Mouse (Mus musculus) duodenum, adult 2 months (tissue): ENCODE data around the gene Mut. TPM values are rescaled to one million over a fixed set of nuclear protein-coding genes. Genes with fewer than 3 reads are reported as not detected.

Experiments
- polyA plus RNA-seq: library from polyadenylated mRNA; depleted of rRNA; stranded (reverse); fragments of >200 nt; gene quantifications from 2 replicates; pipeline ENCODE4 v1.2.3, GENCODE M21; 2012; ENCODE audit warnings: low replicate concordance; rRNA removed

The Mut gene
- 1.9 and 2.8 TPM in 2 replicates for polyA plus RNA-seq

DNA sequence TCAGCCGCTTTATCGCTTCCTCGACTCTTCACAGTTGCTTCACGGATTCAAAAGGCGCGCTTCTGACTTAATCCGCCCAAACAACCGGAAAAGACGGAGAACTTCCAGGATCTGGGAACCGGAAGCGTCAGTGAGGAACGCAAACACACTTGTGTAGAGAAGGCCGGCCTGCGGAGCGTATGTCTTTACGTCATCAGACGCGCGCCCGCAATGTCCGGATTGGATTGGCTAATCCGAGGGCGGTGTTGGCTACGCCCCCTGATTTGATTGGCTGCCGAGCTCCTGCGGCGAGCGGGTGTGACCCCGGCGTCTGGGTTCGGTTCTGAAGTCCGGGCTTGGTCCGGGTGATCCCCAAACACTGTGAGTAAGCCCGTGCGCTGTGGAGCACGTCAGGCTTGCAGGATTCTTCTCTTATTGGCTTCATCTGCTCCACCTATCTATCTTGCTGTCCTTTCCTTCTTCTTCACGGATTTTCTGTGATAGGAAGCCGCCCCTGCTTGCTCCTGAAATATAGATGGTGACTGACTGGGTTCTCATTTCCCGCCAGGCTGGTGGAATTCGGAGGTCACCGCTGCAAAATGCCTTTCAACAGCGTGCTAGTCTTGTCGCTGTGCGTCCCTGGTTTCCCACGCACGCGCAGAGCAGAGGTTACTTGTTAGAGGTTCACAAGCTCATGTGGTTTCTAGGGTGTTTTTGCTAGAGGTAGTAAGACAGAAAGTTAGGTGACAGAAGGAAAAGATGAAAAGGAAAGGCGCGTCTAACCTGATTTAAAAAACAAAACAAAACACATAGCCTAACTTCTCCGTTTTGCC is at the start of gene Mut, which contains the start of gene Cenpq:
TSS of gene Mut (plus strand) at position 266 of the 812 bp plus-strand sequence.
TSS of gene Cenpq (minus strand) at position 628 of the 812 bp plus-strand sequence.

DNA sequence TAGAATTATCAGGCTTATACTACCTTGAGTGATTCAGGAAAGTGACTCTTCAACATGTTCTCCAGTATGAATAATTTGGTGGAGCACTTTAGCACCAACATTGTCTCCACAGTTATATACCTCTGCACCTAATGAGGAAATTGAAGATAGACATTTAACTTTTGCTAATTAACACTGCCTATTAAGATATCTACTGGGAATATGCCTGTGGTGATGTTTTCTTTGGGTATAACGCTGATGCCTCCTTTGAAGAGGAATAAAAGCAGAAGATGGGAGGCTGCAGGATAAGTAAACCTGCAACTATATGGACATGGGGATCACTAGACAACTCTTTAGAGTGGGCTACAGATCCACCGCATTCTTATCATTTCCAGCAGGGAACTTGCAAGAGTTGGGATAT is 20.2 kb upstream of the Mut start, which contains the start of gene Glyatl3:
TSS of gene Glyatl3 (minus strand) at position 101 of the 400 bp plus-strand sequence.

Other genes starting within 250 kb of the Mut start
- gene Esp1, start 207.6 kb upstream of the Mut start, polyA plus RNA-seq, result not detected in 2 replicates
- gene Crisp2, start 127.7 kb upstream of the Mut start, polyA plus RNA-seq, result not detected in 2 replicates
- not detected in 2 replicates for gene Rhag, start 123.6 kb upstream of the Mut start, polyA plus RNA-seq
- 6.2 and 10.4 TPM in 2 replicates for gene 9130008F23Rik, start 54.1 kb upstream of the Mut start, polyA plus RNA-seq
- gene Glyatl3, start 20.3 kb upstream of the Mut start, polyA plus RNA-seq, result not detected in 2 replicates
- 0.14 and 0.40 TPM in 2 replicates for gene Cenpq, start 362 bp downstream of the Mut start, polyA plus RNA-seq